9 mouse cellular contexts compared by ENCODE assay signal in the genomic region with DNA sequence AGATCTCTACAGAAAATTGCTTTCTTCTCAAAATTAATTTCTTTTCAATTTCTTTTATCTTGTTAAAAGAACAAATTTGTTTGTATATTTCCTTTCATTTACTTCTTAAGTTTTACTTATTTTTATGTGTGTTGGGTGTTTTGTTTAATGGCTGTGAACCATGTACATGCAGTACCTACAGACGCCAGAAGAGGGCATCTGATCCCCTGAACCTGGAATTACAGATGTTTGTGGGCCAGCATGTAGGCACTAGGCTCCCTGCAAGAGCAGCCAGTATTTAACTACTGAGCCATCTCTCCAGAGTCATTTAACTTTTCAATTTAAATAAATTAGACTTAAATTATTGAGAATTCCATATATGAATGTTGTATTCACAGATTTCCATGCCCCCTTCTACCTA.
DNase-seq lines count a peak whose midpoint lies in the region; ATAC-seq and TF ChIP-seq lines count a peak whose summit lies in the region.
"Had no signal": no experiment of that assay in that cellular context is flagged by ENCODE, and none has a peak within 500 bp of the region (broad histone marks: within the 10 kb centered on the region; RNA-seq: fewer than 3 reads in every experiment).

No protein-coding gene starts in this region.

- no peak for TF ChIP-seq POLR2A in heart, adult 2 months (IDR thresholded peaks at IDR 0.05; ENCODE audit: insufficient read depth, low read depth, low read length)

- no peak overlapping the region for H3K4me3 ChIP-seq in heart, adult 2 months
- no peak overlapping the region for H3K4me3 ChIP-seq in heart, embryonic 11.5 days (ENCODE audit: low read depth, low read length)
- no peak overlapping the region for H3K4me3 ChIP-seq in gastrocnemius, adult 2 months
- H3K4me3 ChIP-seq in lung, embryonic 14.5 days (ENCODE audit: low read depth, low read length), result no peak overlapping the region
- H3K4me3 ChIP-seq: embryonic facial prominence, embryonic 12.5 days had no signal

- H3K27ac ChIP-seq in heart, adult 2 months, result no peak overlapping the region
- no peak overlapping the region for H3K27ac ChIP-seq in heart, embryonic 11.5 days (ENCODE audit: low read depth, low read length)
- no peak overlapping the region for H3K27ac ChIP-seq in gastrocnemius, adult 2 months
- no peak overlapping the region for H3K27ac ChIP-seq in lung, embryonic 14.5 days (ENCODE audit: low read depth)
- H3K27ac ChIP-seq: embryonic facial prominence, embryonic 12.5 days had no signal

- intact Hi-C loops in heart, adult 2 months (cut with DNase I), result loop anchor here (1.0 kb wide), 2 partner anchors 73 to 160 kb away; no protein-coding TSS in a partner anchor
- intact Hi-C loops in gastrocnemius, adult 2 months (cut with DNase I), result loop anchor here (10.0 kb wide), 1 partner anchor 160 kb away; no protein-coding TSS in a partner anchor

- TF ChIP-seq EP300 in heart, adult 2 months (IDR thresholded peaks at IDR 0.05; ENCODE audit: insufficient read depth, low read depth, low read length), result no peak

- peak; percentile 21 to 65 for DNase-seq in heart, adult 2 months
- peak; percentile 42 to 65 for DNase-seq in right cerebral cortex, adult 2 months (ENCODE audit: low spot score in 2 of 2)
- DNase-seq in right cerebral cortex, postnatal 36 days (ENCODE audit: low spot score in 2 of 2), result no peak
- peak; percentile 41 for DNase-seq in adrenal gland, postnatal 25 days
- peak; percentile 60 for DNase-seq in gastrocnemius, adult 2 months
- DNase-seq in lung, embryonic 14.5 days, result peak; percentile 69
- no peak for DNase-seq in yolk sac, embryonic 10.5 days (ENCODE audit: low spot score)

- H3K4me2 ChIP-seq in heart, embryonic 11.5 days, result no peak overlapping the region
- no peak overlapping the region for H3K4me2 ChIP-seq in lung, embryonic 14.5 days
- H3K4me2 ChIP-seq: embryonic facial prominence, embryonic 12.5 days had no signal

- peak; percentile 97 for TF ChIP-seq CTCF in heart, adult 2 months (IDR thresholded peaks at IDR 0.05)
- TF ChIP-seq CTCF in gastrocnemius, adult 2 months (IDR thresholded peaks at IDR 0.05), result peak; percentile 97
- peak; percentile 68 for TF ChIP-seq CTCF in lung, embryonic 14.5 days (IDR thresholded peaks at IDR 0.05; ENCODE audit: low read depth)

- no peaks in the 10 kb centered on the region for H3K27me3 ChIP-seq in heart, adult 2 months (ENCODE audit: control insufficient read depth, insufficient read depth, low read length)
- no peaks in the 10 kb centered on the region for H3K27me3 ChIP-seq in heart, embryonic 11.5 days (ENCODE audit: control insufficient read depth, insufficient read depth, low read length)
- no peaks in the 10 kb centered on the region for H3K27me3 ChIP-seq in lung, embryonic 14.5 days (ENCODE audit: insufficient read depth, low read length)
- H3K27me3 ChIP-seq: embryonic facial prominence, embryonic 12.5 days had no signal

- H3K4me1 ChIP-seq in heart, adult 2 months (ENCODE audit: control insufficient read depth, insufficient read depth, low read length), result peaks cover 1% of the 10 kb centered on the region; the same call in 1 of the 2 replicates
- no peaks in the 10 kb centered on the region for H3K4me1 ChIP-seq in heart, embryonic 11.5 days (ENCODE audit: control insufficient read depth, insufficient read depth, low read length)
- no peaks in the 10 kb centered on the region for H3K4me1 ChIP-seq in lung, embryonic 14.5 days (ENCODE audit: insufficient read depth)
- H3K4me1 ChIP-seq: embryonic facial prominence, embryonic 12.5 days had no signal

- H3K9ac ChIP-seq in heart, adult 2 months (ENCODE audit: low read depth, low read length), result no peak overlapping the region
- no peak overlapping the region for H3K9ac ChIP-seq in heart, embryonic 11.5 days (ENCODE audit: low read depth, low read length)
- no peak overlapping the region for H3K9ac ChIP-seq in lung, embryonic 14.5 days
- H3K9ac ChIP-seq: embryonic facial prominence, embryonic 12.5 days had no signal

- 0% methylated on average over 1 of the region's 1 CpGs for WGBS in heart, adult 2 months
- 5% methylated on average over 1 of the region's 1 CpGs for WGBS in heart, embryonic 11.5 days (ENCODE audit: insufficient replicate concordance)
- 3% methylated on average over 1 of the region's 1 CpGs for WGBS in lung, embryonic 14.5 days

- no peaks in the 10 kb centered on the region for H3K79me2 ChIP-seq in heart, adult 2 months (replicated peaks; ENCODE audit: control insufficient read depth, insufficient read depth, low read length)

- no peak for ATAC-seq in heart, embryonic 11.5 days (replicated peaks; ENCODE audit: insufficient number of reproducible peaks, low FRiP score, low TSS enrichment)
- no peak for ATAC-seq in lung, embryonic 14.5 days (ENCODE audit: insufficient read depth)

- no peaks in the 10 kb centered on the region for H3K9me3 ChIP-seq in heart, embryonic 11.5 days (replicated peaks; ENCODE audit: control insufficient read depth, low read length)
- H3K9me3 ChIP-seq in lung, embryonic 14.5 days (ENCODE audit: low read depth, low read length), result no peaks in the 10 kb centered on the region
- H3K9me3 ChIP-seq: embryonic facial prominence, embryonic 12.5 days had no signal

- H3K36me3 ChIP-seq in heart, adult 2 months (ENCODE audit: control insufficient read depth, insufficient read depth, low read length), result no peaks in the 10 kb centered on the region
- H3K36me3 ChIP-seq in heart, embryonic 11.5 days (ENCODE audit: control insufficient read depth, insufficient read depth, low read length), result no peaks in the 10 kb centered on the region
- H3K36me3 ChIP-seq in lung, embryonic 14.5 days (ENCODE audit: insufficient read depth), result no peaks in the 10 kb centered on the region
- H3K36me3 ChIP-seq: embryonic facial prominence, embryonic 12.5 days had no signal

Comparison
In these comparisons a context has a peak if more than half of its experiments do, and no peak if none do; other contexts are left out.
1. DNase-seq: peak in heart, adult 2 months (2 of 2), right cerebral cortex, adult 2 months (2 of 2), adrenal gland, postnatal 25 days (single experiment), gastrocnemius, adult 2 months (single experiment) and lung, embryonic 14.5 days (single experiment); none in right cerebral cortex, postnatal 36 days (0 of 2) and yolk sac, embryonic 10.5 days (single experiment).
2. Peak in every context shown above with its lines, with median percentiles within 50 percentile points of each other: CTCF ChIP-seq.